ENCODE assay signal across 28 mouse cellular contexts in the genomic region with DNA sequence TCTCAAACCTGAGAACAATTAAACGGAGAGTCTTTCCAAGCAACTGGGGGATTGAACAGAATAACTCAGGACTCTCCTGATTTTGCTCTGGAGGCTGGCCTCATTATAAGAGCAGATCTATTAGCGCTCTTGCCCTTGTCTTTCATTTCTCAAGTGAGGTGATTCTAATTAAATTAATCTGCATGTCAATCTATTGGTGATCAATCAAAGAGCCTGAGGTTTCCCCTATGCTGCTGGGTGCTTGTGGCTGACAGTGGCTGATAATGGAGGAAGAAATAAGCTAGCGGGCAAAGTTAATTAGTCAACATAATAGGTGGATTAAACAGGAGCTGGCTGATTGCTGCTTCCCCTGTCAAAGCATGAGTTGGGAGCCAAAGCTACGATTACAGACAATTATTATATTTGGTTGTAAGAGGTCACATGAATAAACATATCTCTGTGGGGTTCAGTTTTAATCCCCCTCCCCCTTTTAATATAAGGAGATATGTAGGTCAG.
DNase-seq lines count a peak whose midpoint lies in the region; ATAC-seq and TF ChIP-seq lines count a peak whose summit lies in the region.
"Had no signal": no experiment of that assay in that cellular context is flagged by ENCODE, and none has a peak within 500 bp of the region (broad histone marks: within the 10 kb centered on the region; RNA-seq: fewer than 3 reads in every experiment).

No protein-coding gene starts in this region.

- no peak overlapping the region for H3K4me2 ChIP-seq in hindbrain, embryonic 13.5 days
- H3K4me2 ChIP-seq in hindbrain, postnatal 0 days (ENCODE audit: low read depth, low read length) = no peak overlapping the region
- no peak overlapping the region for H3K4me2 ChIP-seq in midbrain, embryonic 14.5 days (ENCODE audit: low read length)
- H3K4me2 ChIP-seq in midbrain, embryonic 15.5 days = no peak overlapping the region
- H3K4me2 ChIP-seq: embryonic facial prominence, embryonic 13.5 days; forebrain, embryonic 12.5 days; forebrain, embryonic 15.5 days; heart, embryonic 12.5 days; heart, embryonic 15.5 days; intestine, embryonic 15.5 days had no signal

- no peak for DNase-seq in hindbrain, postnatal 0 days (ENCODE audit: low spot score)
- peak; percentile 51 for DNase-seq in midbrain, embryonic 14.5 days
- peak; percentile 45 for DNase-seq in retina, postnatal 1 day
- DNase-seq in retina, embryonic 14.5 days (ENCODE audit: low spot score) = no peak
- DNase-seq: adrenal gland, postnatal 10 days; adrenal gland, postnatal 36 days; B cell, adult 2 months; cerebellum, adult 11 months; cerebellum, adult 2 months; cerebellum, adult 9-11 months; cerebellum, postnatal 25 days; gastrocnemius, postnatal 25 days; heart, adult 18-20 months; heart, postnatal 10 days; heart, postnatal 36 days had no signal

- ATAC-seq in hindbrain, embryonic 13.5 days (ENCODE audit: low FRiP score) = peak; percentile 49; the same call in 1 of the 2 replicates
- no peak; the same call in 1 of the 2 replicates for ATAC-seq in hindbrain, postnatal 0 days
- no peak for ATAC-seq in midbrain, embryonic 14.5 days (ENCODE audit: low FRiP score, low TSS enrichment)
- ATAC-seq in midbrain, embryonic 15.5 days (replicated peaks) = no peak
- ATAC-seq: forebrain, embryonic 15.5 days; intestine, embryonic 15.5 days; Patski had no signal

- H3K9ac ChIP-seq in hindbrain, embryonic 13.5 days = no peak overlapping the region
- H3K9ac ChIP-seq in hindbrain, postnatal 0 days (replicated peaks; ENCODE audit: low read length) = no peak overlapping the region
- H3K9ac ChIP-seq in midbrain, embryonic 14.5 days (replicated peaks; ENCODE audit: low read length) = no peak overlapping the region
- no peak overlapping the region for H3K9ac ChIP-seq in midbrain, embryonic 15.5 days
- H3K9ac ChIP-seq: embryonic facial prominence, embryonic 13.5 days; forebrain, embryonic 12.5 days; forebrain, embryonic 15.5 days; heart, embryonic 12.5 days; heart, embryonic 15.5 days; intestine, embryonic 15.5 days had no signal

- H3K4me3 ChIP-seq in hindbrain, embryonic 13.5 days = no peak overlapping the region
- H3K4me3 ChIP-seq in hindbrain, postnatal 0 days (ENCODE audit: low read length) = no peak overlapping the region
- H3K4me3 ChIP-seq in midbrain, embryonic 14.5 days (replicated peaks; ENCODE audit: low read depth, low read length) = no peak overlapping the region
- H3K4me3 ChIP-seq in midbrain, embryonic 15.5 days = no peak overlapping the region
- H3K4me3 ChIP-seq: embryonic facial prominence, embryonic 13.5 days; erythroblast, embryonic 14.5 days; forebrain, embryonic 12.5 days; forebrain, embryonic 15.5 days; heart, embryonic 12.5 days; heart, embryonic 15.5 days; hindbrain, embryonic 10.5 days; intestine, embryonic 15.5 days had no signal

- peaks cover 29% of the 10 kb centered on the region for H3K4me1 ChIP-seq in hindbrain, embryonic 13.5 days (replicated peaks)
- H3K4me1 ChIP-seq in hindbrain, postnatal 0 days (ENCODE audit: insufficient read depth, low read length) = no peaks in the 10 kb centered on the region
- H3K4me1 ChIP-seq in midbrain, embryonic 14.5 days (ENCODE audit: control insufficient read depth, insufficient read depth, low read length) = peaks cover 6% of the 10 kb centered on the region; the same call in 1 of the 2 replicates
- peaks cover 5% of the 10 kb centered on the region; the same call in 1 of the 2 replicates for H3K4me1 ChIP-seq in midbrain, embryonic 15.5 days
- H3K4me1 ChIP-seq: embryonic facial prominence, embryonic 13.5 days; heart, embryonic 12.5 days; heart, embryonic 15.5 days; intestine, embryonic 15.5 days had no signal

- no peaks in the 10 kb centered on the region for H3K36me3 ChIP-seq in hindbrain, embryonic 13.5 days
- no peaks in the 10 kb centered on the region for H3K36me3 ChIP-seq in hindbrain, postnatal 0 days (ENCODE audit: insufficient read depth, low read length)
- H3K36me3 ChIP-seq in midbrain, embryonic 14.5 days (ENCODE audit: control insufficient read depth, insufficient read depth, low read length) = 0 out of 2 replicates have a peak, but pooled peaks cover 3% of the 10 kb centered on the region
- no peaks in the 10 kb centered on the region for H3K36me3 ChIP-seq in midbrain, embryonic 15.5 days (replicated peaks)
- H3K36me3 ChIP-seq: embryonic facial prominence, embryonic 13.5 days; forebrain, embryonic 12.5 days; forebrain, embryonic 15.5 days; G1E; heart, embryonic 12.5 days; heart, embryonic 15.5 days; hindbrain, embryonic 10.5 days; intestine, embryonic 15.5 days had no signal

- H3K27me3 ChIP-seq in hindbrain, embryonic 13.5 days = no peaks in the 10 kb centered on the region
- no peaks in the 10 kb centered on the region for H3K27me3 ChIP-seq in hindbrain, postnatal 0 days (ENCODE audit: insufficient read depth, low read length)
- H3K27me3 ChIP-seq in midbrain, embryonic 14.5 days (ENCODE audit: control insufficient read depth, insufficient read depth, low read length) = no peaks in the 10 kb centered on the region
- no peaks in the 10 kb centered on the region for H3K27me3 ChIP-seq in midbrain, embryonic 15.5 days (replicated peaks)
- H3K27me3 ChIP-seq: CH12.LX; embryonic facial prominence, embryonic 13.5 days; heart, embryonic 12.5 days; heart, embryonic 15.5 days; intestine, embryonic 15.5 days; Patski had no signal

- TF ChIP-seq CTCF in hindbrain, postnatal 0 days (IDR thresholded peaks at IDR 0.05; ENCODE audit: low read depth) = no peak

- no peaks in the 10 kb centered on the region for H3K9me3 ChIP-seq in hindbrain, embryonic 13.5 days
- no peaks in the 10 kb centered on the region for H3K9me3 ChIP-seq in hindbrain, postnatal 0 days (ENCODE audit: low read length)
- H3K9me3 ChIP-seq in midbrain, embryonic 14.5 days (ENCODE audit: control insufficient read depth, low read length) = no peaks in the 10 kb centered on the region
- H3K9me3 ChIP-seq in midbrain, embryonic 15.5 days = no peaks in the 10 kb centered on the region
- H3K9me3 ChIP-seq: embryonic facial prominence, embryonic 13.5 days; forebrain, embryonic 12.5 days; forebrain, embryonic 15.5 days; G1E; heart, embryonic 12.5 days; heart, embryonic 15.5 days; hindbrain, embryonic 10.5 days; intestine, embryonic 15.5 days had no signal

- WGBS in hindbrain, embryonic 13.5 days = 38% methylated on average over 4 of the region's 4 CpGs
- WGBS in hindbrain, postnatal 0 days = 33% methylated on average over 4 of the region's 4 CpGs
- WGBS in midbrain, embryonic 14.5 days = 27% methylated on average over 4 of the region's 4 CpGs
- 34% methylated on average over 4 of the region's 4 CpGs for WGBS in midbrain, embryonic 15.5 days

- H3K27ac ChIP-seq in hindbrain, embryonic 13.5 days = no peak overlapping the region
- no peak overlapping the region for H3K27ac ChIP-seq in hindbrain, postnatal 0 days
- no peak overlapping the region for H3K27ac ChIP-seq in midbrain, embryonic 14.5 days (replicated peaks; ENCODE audit: low read depth, low read length)
- no peak overlapping the region for H3K27ac ChIP-seq in midbrain, embryonic 15.5 days
- H3K27ac ChIP-seq: embryonic facial prominence, embryonic 13.5 days; forebrain, embryonic 12.5 days; forebrain, embryonic 15.5 days; heart, embryonic 15.5 days; hindbrain, embryonic 10.5 days; intestine, embryonic 15.5 days had no signal

Comparison
In these comparisons a context has a peak if more than half of its experiments do, and no peak if none do; other contexts are left out.
1. DNase-seq: peak in midbrain, embryonic 14.5 days (single experiment) and retina, postnatal 1 day (single experiment); none in hindbrain, postnatal 0 days (single experiment) and retina, embryonic 14.5 days (single experiment).